Mouse (Mus musculus): ENCODE results near the gene Gm7298.
"Not testable (repeated sequence)": the region's sequence is repeated elsewhere in the genome, so short reads cannot be mapped to it uniquely, and the experiment has no call there.

The Gm7298 gene

GRCm38 (mm10) chr6:121732632-121733031 lies at the start of gene Gm7298:
Gene Gm7298 (plus strand): TSS chr6:121732932.
- DNase-seq (ENCODE audit: low spot score in 2 of 2): no peak

GRCm38 (mm10) chr6:121828034-121828433 lies 95.3 kb downstream of the Gm7298 start:
- no peak for DNase-seq (ENCODE audit: low spot score in 2 of 2)

GRCm38 (mm10) chr6:121836361-121836760 lies 103.6 kb downstream of the Gm7298 start:
- DNase-seq (ENCODE audit: low spot score in 2 of 2): no peak

- not testable (repeated sequence) for DNase-seq (ENCODE audit: low spot score in 2 of 2)
Observed at GRCm38 (mm10) chr6:121838271-121838670, 105.5 kb downstream of the Gm7298 start, which contains the start of gene Mug1. Gene Mug1 (plus strand): TSS chr6:121838541.
